Mouse (Mus musculus): ENCODE measurements around the gene Olfr447. TPM values are rescaled to one million over a fixed set of nuclear protein-coding genes. Genes with fewer than 3 reads are reported as not detected.

Gene Olfr447
- polyA plus RNA-seq (2012; rRNA removed; ENCODE audit: low replicate concordance): not detected in 2 replicates

GRCm38 (mm10) chr6:42908578-42908977 is at the start of gene Olfr447:
TSS of gene Olfr447 (plus strand) at chr6:42908878.

GRCm38 (mm10) chr6:42890141-42890540 is 18.5 kb upstream of the Olfr447 start, which contains the start of gene Olfr448:
TSS of gene Olfr448 (plus strand) at chr6:42890441.

GRCm38 (mm10) chr6:42921077-42921476 is 12.4 kb downstream of the Olfr447 start, which contains the start of gene Olfr446:
TSS of gene Olfr446 (plus strand) at chr6:42921377.

GRCm38 (mm10) chr6:42948767-42949166 is 40.1 kb downstream of the Olfr447 start, which contains the start of gene Olfr444:
TSS of gene Olfr444 (plus strand) at chr6:42949067.

Other genes starting within 250 kb of the Olfr447 start
- gene Tcaf1, start 198.8 kb upstream of the Olfr447 start, polyA plus RNA-seq (2012; rRNA removed; ENCODE audit: low replicate concordance): 60.2 and 68.9 TPM in 2 replicates
- gene Olfr453, start 169.5 kb upstream of the Olfr447 start, polyA plus RNA-seq (2012; rRNA removed; ENCODE audit: low replicate concordance): not detected in 2 replicates
- gene Olfr38, start 152.5 kb upstream of the Olfr447 start, polyA plus RNA-seq (2012; rRNA removed; ENCODE audit: low replicate concordance): not detected in 2 replicates
- gene Olfr452, start 123.8 kb upstream of the Olfr447 start, polyA plus RNA-seq (2012; rRNA removed; ENCODE audit: low replicate concordance): not detected in 2 replicates
- gene Olfr450, start 96.9 kb upstream of the Olfr447 start, polyA plus RNA-seq (2012; rRNA removed; ENCODE audit: low replicate concordance): not detected in 2 replicates
- not detected in 2 replicates for gene Olfr449, start 74.5 kb upstream of the Olfr447 start, polyA plus RNA-seq (2012; rRNA removed; ENCODE audit: low replicate concordance)
- not detected in 2 replicates for gene Olfr448, start 18.4 kb upstream of the Olfr447 start, polyA plus RNA-seq (2012; rRNA removed; ENCODE audit: low replicate concordance)
- gene Olfr446, start 12.5 kb downstream of the Olfr447 start, polyA plus RNA-seq (2012; rRNA removed; ENCODE audit: low replicate concordance): not detected in 2 replicates
- not detected in 2 replicates for gene Olfr444, start 40.2 kb downstream of the Olfr447 start, polyA plus RNA-seq (2012; rRNA removed; ENCODE audit: low replicate concordance)
- gene Olfr441, start 197.5 kb downstream of the Olfr447 start, polyA plus RNA-seq (2012; rRNA removed; ENCODE audit: low replicate concordance): not detected in 2 replicates
- gene Olfr237-ps1, start 237.7 kb downstream of the Olfr447 start, polyA plus RNA-seq (2012; rRNA removed; ENCODE audit: low replicate concordance): not detected in 2 replicates

Data from subcutaneous adipose tissue, adult 2 months (tissue).